Mouse (Mus musculus): ENCODE measurements around the gene Fezf1. TPM values are rescaled to one million over a fixed set of nuclear protein-coding genes. Genes with fewer than 3 reads are reported as not detected.

Gene Fezf1
- polyA plus RNA-seq, 1 experiment = 0.46 TPM

DNA sequence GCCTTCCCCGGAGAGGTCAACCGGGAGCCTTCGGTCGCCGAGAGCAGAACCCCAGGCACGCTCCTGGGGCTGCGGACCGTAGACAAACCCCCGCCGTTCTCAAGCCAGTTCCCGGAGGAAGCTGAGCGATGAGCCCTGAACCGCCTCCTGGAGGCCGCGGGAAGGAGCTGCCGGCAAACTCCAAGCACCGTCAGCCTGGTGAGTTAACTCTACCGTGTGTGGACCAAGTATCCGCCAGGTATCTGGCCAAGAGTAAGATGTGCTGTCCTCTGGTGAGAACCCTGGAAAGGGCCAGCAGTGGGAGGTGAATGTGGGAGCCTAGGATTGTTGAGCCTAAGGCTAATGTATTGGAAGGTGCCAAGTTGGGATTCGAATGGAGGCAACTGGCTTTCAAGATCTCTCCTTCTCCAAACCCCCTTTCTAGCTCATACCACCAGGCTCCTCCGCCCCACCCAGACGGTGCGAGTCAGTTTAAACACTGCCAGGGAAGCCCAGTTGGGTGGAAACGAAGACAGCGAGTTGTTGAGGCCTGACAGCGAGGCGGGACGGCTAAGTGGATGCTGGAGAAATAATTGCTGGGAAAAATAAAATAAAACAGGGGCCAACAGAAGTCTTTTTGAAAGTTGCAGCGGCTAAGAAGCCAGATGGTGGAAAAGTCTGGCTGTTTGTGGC, 1.6 kb upstream of the Fezf1 start:
- TF ChIP-seq POLR2A (IDR thresholded peaks at IDR 0.05; ENCODE audit: control insufficient read depth, extremely low read depth, insufficient read depth, low read length, poor library complexity) (no peak), CTCF (IDR thresholded peaks at IDR 0.05; ENCODE audit: borderline replicate concordance, control insufficient read depth, extremely low read depth, insufficient read depth, low read length, poor library complexity) (no peak)
- WGBS = 9% methylated on average over 29 of the region's 29 CpGs

DNA sequence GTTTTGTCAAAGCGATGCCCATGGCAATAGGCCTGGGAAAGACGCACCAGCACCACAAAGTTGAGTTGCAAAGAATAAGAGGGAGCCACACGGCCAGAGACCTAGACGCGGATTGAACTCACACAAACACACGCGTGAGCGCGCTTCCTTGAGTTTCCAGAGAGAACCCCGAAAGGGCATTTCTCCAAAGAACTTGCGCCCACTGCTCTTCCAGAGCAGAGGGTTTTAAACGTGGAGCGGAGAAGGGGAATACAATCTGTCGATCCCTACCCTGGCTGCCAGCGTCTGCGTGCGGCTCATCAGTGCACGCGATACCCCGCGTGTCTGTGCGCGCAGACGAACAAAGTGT, 865 bp upstream of the Fezf1 start:
- H3K36me3 ChIP-seq (ENCODE audit: control insufficient read depth, insufficient read depth, low read length) = no peaks in the 10 kb centered on the region
- no peak for DNase-seq
- H3K27ac ChIP-seq (ENCODE audit: control insufficient read depth, insufficient read depth, low read length) = no peak overlapping the region
- peaks cover 11% of the 10 kb centered on the region; the same call in 1 of the 2 replicates for H3K27me3 ChIP-seq (ENCODE audit: control insufficient read depth, insufficient read depth, low read length)
- 6% methylated on average over 24 of the region's 24 CpGs for WGBS
- H3K4me1 ChIP-seq (replicated peaks; ENCODE audit: control insufficient read depth, insufficient read depth, low read length) = no peaks in the 10 kb centered on the region
- no peak overlapping the region for H3K4me3 ChIP-seq (ENCODE audit: control insufficient read depth, insufficient read depth, low read length)
- no peak for TF ChIP-seq POLR2A (IDR thresholded peaks at IDR 0.05; ENCODE audit: control insufficient read depth, extremely low read depth, insufficient read depth, low read length, poor library complexity)
- no peak for TF ChIP-seq CTCF (IDR thresholded peaks at IDR 0.05; ENCODE audit: borderline replicate concordance, control insufficient read depth, extremely low read depth, insufficient read depth, low read length, poor library complexity)

More for the DNA sequence above, 1.6 kb upstream of the Fezf1 start:
- Histone ChIP-seq H3K4me3 (ENCODE audit: control insufficient read depth, insufficient read depth, low read length) (no peak overlapping the region), H3K4me1 (replicated peaks; ENCODE audit: control insufficient read depth, insufficient read depth, low read length) (no peaks in the 10 kb centered on the region), H3K36me3 (ENCODE audit: control insufficient read depth, insufficient read depth, low read length) (no peaks in the 10 kb centered on the region), H3K27me3 (ENCODE audit: control insufficient read depth, insufficient read depth, low read length) (peaks cover 11% of the 10 kb centered on the region; the same call in 1 of the 2 replicates), H3K27ac (ENCODE audit: control insufficient read depth, insufficient read depth, low read length) (no peak overlapping the region)
- DNase-seq = no peak

DNA sequence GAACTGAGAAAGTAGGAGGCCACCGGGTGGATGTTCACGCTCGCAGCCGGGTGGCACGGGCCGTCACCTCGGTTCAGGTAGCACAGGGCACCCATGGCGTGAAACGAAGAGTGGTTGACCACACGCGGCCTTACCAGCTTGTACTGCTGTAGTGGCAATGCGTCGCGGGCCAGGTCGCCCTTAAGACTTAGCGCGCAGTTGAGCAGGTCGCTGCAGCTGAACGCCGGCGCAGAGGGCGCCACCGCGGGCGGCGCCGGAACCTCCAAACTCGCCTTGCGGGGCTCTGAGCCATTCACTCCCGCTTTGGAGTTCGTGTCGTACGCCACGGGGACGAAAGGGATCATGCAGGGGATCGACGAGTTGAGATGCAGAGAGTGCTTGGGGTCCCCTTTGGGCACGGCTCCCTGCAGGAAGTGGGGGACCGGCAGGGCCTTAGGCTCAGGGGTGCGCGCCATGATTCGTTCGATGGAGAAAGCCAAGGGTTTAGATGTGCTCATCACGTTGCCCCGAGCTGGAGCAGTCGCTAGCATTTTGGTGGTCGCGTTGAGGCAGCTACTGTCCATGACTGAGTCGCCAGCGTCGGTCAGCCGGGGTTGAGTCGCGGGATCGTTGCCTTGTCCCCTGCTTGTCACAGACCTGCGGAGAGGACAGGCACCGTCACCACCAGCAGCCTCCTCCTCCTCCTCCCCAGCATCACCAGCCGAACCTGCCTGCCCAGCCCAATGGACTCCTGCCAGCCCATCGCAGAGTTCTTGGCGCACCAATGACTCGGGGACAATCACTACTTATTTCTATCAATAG, 450 bp downstream of the Fezf1 start:
- TF ChIP-seq CTCF (IDR thresholded peaks at IDR 0.05; ENCODE audit: borderline replicate concordance, control insufficient read depth, extremely low read depth, insufficient read depth, low read length, poor library complexity) (no peak), POLR2A (IDR thresholded peaks at IDR 0.05; ENCODE audit: control insufficient read depth, extremely low read depth, insufficient read depth, low read length, poor library complexity) (no peak)
- no peak overlapping the region for H3K4me3 ChIP-seq (ENCODE audit: control insufficient read depth, insufficient read depth, low read length)
- no peak for DNase-seq
- WGBS = 3% methylated on average over 61 of the region's 61 CpGs
- peaks cover 5% of the 10 kb centered on the region; the same call in 1 of the 2 replicates for H3K27me3 ChIP-seq (ENCODE audit: control insufficient read depth, insufficient read depth, low read length)
- H3K36me3 ChIP-seq (ENCODE audit: control insufficient read depth, insufficient read depth, low read length) = no peaks in the 10 kb centered on the region
- no peak overlapping the region for H3K27ac ChIP-seq (ENCODE audit: control insufficient read depth, insufficient read depth, low read length)
- H3K4me1 ChIP-seq (replicated peaks; ENCODE audit: control insufficient read depth, insufficient read depth, low read length) = no peaks in the 10 kb centered on the region

DNA sequence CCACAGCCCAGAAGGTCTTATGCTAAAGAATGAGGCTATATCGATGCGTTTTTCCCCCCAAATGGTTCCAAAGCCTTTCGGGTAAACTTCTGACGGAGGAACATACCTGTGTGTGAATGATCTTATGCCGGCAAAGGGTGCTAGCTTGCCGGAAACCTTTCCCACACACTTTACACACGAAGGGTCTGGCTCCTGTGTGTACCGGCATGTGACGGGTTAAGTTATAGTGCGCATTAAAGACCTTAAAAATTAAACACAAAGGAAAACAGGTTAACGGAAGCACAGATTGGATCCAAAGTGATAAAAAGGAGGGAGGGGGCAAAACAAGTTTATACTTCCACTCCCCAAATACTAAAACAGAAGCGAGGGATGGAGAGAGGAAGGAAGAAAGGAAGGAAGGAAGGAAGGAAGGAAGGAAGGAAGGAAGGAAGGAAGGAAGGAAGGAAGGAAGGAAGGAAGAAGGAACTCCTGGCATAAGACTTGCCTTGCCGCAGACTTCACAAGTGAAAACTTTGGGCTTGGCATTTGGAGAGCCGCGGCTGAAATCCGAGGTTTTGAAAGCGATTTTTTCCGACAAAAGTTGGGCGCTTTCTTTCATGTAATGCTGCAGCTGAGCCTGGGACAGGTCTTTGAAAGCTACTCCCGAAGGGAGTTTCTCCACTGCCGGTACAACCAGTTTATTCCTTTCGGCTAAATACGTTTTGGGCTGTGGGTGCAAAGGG, 1.2 kb downstream of the Fezf1 start:
- H3K27me3 ChIP-seq (ENCODE audit: control insufficient read depth, insufficient read depth, low read length) = peaks cover 5% of the 10 kb centered on the region; the same call in 1 of the 2 replicates
- WGBS = 8% methylated on average over 23 of the region's 23 CpGs
- no peaks in the 10 kb centered on the region for H3K4me1 ChIP-seq (replicated peaks; ENCODE audit: control insufficient read depth, insufficient read depth, low read length)
- no peak overlapping the region for H3K4me3 ChIP-seq (ENCODE audit: control insufficient read depth, insufficient read depth, low read length)
- no peak for DNase-seq
- H3K27ac ChIP-seq (ENCODE audit: control insufficient read depth, insufficient read depth, low read length) = no peak overlapping the region
- H3K36me3 ChIP-seq (ENCODE audit: control insufficient read depth, insufficient read depth, low read length) = no peaks in the 10 kb centered on the region
- TF ChIP-seq POLR2A (IDR thresholded peaks at IDR 0.05; ENCODE audit: control insufficient read depth, extremely low read depth, insufficient read depth, low read length, poor library complexity) (no peak), CTCF (IDR thresholded peaks at IDR 0.05; ENCODE audit: borderline replicate concordance, control insufficient read depth, extremely low read depth, insufficient read depth, low read length, poor library complexity) (no peak)

DNA sequence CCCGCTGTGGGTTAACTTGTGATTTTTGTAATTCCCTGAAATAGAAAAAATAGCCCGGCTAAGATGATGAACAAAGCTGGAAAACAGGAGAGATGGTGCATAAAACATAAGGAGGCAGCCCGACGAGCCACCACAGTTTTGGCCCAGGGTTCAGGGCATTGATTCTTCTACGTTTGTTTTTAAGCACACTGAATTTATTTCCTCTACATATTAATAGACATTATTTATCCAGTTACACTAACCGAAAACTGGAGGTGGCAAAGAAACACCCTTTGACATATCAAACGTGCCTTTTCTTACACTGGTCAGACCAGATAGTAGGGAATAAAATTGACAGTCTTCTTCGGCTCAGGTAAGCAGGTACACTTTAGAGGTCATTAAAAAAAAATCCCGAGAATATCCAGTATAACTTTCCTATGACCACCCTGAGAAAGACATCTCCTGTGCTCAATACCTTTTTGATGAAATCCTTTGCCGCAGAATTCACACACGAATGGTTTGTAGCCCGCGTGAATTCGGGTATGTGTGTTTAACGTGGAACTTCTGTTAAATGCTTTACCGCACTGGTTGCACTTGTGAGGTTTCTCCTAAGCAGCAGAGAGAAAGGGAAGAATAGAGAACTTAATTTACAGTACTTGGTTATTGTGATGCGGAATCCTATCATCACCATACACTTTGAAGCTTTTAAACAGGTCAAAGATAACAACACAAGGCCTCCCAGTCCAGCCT, 1.9 kb downstream of the Fezf1 start:
- Histone ChIP-seq H3K36me3 (ENCODE audit: control insufficient read depth, insufficient read depth, low read length) (no peaks in the 10 kb centered on the region), H3K27ac (ENCODE audit: control insufficient read depth, insufficient read depth, low read length) (no peak overlapping the region), H3K4me3 (ENCODE audit: control insufficient read depth, insufficient read depth, low read length) (no peak overlapping the region), H3K27me3 (ENCODE audit: control insufficient read depth, insufficient read depth, low read length) (peaks cover 5% of the 10 kb centered on the region; the same call in 1 of the 2 replicates), H3K4me1 (replicated peaks; ENCODE audit: control insufficient read depth, insufficient read depth, low read length) (no peaks in the 10 kb centered on the region)
- WGBS = 9% methylated on average over 17 of the region's 17 CpGs
- TF ChIP-seq POLR2A (IDR thresholded peaks at IDR 0.05; ENCODE audit: control insufficient read depth, extremely low read depth, insufficient read depth, low read length, poor library complexity) = no peak
- no peak for TF ChIP-seq CTCF (IDR thresholded peaks at IDR 0.05; ENCODE audit: borderline replicate concordance, control insufficient read depth, extremely low read depth, insufficient read depth, low read length, poor library complexity)
- no peak for DNase-seq

All from thymus, adult 2 months (tissue).